Mouse (Mus musculus) layer of hippocampus, adult 9-11 months (tissue): ENCODE results near the gene Ccdc15.

Experiments used
- DNase-seq: peaks from one replicate; pipeline ENCODE4 v3.0.0; 2022

Ccdc15 gene

DNA sequence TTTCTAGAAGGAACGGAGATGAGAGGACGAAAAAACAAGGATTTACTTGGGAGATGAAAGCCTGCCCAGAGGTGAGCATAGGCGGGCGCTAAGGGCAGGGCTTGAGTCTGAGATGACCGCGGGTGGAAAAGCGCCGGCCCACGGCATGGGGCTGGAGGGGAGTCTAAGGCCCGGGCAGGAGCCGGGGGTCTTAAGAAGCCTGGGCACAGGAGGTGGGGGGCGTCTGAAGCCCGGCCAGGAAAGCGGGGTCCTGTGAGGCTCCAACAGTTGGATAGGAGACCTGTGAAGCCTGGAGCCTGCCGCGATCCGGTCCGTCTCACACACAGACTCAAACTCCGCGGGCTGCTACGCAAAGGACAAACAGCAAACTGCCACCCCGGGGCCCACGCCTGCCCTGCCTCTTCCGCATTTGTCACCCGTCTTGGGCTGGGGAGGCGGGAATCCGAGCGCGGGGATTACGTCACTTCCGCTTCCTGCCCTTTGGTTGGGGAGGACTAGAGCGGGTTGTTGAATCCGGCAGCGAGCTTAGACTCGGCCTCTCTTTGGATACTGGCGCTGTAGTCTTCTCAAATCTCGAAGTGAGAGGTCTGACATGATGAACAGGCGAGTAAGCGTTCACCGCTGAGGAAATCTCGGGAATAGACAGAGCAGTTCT, at the start of gene Ccdc15:
Gene Ccdc15 (minus strand): TSS at position 445 of the 655 bp plus-strand sequence.
- DNase-seq: peak; percentile 97

DNA sequence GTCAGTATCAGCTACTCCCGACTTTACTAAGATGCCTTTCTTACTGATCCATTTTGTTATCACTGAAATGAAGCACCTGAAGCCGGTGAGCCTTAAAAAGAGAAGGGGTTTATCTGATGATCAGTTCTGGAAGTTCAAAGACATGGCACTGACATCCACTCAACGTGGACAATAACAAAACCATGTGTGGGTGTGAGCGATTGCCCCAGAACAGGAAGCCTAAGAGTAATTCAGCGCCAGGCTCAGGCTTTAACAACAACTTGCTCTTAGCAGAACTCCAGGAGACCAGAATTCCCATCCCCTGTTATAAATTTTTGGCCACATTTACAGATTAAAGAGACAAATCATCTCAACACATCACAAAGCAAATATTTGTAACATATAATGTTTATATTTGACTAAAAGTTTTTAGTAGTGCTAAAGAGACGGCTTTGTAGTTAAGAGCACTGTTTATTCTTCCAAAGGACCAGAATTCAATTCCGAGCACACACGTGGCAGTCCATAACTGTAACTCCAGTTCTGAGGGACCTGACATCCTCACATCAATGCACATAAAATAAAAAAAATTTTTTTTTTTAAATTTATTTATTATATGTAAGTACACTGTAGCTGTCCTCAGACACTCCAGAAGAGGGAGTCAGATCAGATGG, 45.4 kb upstream of the Ccdc15 start:
- DNase-seq: no peak

DNA sequence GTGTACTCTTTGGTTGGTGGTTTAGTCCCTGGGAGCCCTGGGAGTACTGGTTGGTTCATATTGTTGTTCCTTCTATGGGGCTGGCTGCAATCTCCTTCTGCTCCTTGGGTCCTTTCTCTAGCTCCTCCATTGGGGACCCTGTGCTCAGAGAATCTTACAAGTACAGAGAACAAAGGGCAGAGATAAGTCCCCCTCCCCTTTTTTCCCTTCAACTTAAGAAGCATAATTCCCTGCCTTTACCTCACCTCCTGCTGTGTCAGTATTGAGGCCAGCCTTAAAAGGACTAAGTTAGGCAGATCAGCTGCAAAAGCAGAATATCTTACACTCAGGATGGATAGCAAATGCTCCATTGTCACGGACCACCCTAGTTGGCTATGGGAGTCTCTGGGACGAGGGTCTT, 43.8 kb upstream of the Ccdc15 start:
- no peak for DNase-seq

DNA sequence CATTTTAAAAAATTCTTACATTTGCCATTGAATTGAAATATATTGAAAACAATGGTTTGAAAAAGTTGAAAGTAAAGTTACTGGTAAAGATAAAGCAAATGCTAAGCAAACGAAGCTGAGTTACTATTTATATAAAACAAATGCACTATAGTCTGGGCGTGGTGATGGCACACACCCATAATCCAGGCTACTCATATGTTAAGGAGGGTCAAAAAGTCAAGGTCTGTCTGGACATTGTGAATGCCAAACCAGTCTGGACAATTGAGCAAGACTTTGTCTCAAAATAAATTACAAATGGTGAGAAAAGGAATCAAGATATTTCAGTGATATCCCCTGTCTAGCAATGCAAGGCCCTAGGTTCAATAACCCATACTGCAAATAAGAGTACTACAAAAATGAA, 42.7 kb upstream of the Ccdc15 start:
- DNase-seq: no peak

DNA sequence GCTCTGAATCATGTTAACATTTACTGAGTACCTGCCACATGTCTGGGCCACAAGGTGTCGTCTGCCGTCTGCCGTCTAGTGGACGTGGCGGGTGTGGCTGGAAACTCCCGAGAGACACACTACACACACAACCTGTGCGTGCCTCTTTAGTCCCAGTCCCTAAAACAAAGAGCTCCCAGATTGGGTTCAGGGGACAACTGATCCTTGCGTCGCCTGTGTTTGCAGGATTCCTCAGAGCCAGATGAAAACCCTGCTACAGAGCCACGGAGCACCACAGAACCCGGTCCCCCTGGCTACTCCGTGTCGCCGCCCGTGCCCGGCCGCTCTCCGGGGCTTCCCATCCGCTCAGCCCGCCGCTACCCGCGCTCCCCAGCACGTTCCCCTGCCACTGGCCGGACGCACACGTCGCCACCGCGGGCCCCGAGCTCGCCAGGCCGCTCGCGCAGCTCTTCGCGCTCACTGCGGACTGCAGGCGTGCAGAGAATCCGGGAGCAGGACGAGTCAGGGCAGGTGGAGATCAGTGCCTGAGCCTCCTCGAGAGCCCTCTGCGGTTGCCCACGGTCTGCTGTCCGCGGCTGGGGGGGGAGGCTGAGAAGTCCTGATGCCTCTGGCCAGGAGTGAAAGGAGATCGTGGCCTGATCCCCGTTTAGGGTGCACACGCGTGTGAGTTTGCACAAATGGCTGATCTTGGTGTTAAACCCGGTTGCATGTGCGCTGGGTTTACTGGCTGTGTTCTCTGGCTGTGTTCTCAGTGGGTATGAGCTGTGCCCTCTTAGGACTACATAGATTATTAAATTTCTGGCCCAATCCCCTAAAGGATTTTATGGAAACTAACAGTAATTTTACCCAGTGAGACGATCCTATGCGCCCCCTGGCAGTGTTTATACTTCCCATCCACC, 36.3 kb upstream of the Ccdc15 start:
- no peak for DNase-seq

DNA sequence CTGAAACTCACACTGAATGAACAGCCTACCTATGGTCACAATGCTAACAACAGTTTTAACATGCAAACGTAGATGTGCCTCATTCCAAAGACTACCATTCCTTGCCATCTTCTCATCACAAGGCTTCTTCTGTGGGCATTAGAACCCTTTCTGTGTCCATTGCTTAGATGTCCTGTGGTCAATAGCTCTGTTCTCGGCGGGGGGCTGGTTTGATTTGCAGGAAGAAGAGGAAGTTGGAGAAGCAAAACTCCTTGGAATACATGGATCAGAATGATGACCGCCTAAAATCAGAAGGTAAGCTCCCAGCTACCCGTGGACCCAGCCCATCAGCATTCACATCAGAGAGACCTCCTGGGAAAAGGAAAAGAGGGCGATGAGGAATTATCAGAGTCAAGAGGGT, 34.9 kb upstream of the Ccdc15 start:
- no peak for DNase-seq

DNA sequence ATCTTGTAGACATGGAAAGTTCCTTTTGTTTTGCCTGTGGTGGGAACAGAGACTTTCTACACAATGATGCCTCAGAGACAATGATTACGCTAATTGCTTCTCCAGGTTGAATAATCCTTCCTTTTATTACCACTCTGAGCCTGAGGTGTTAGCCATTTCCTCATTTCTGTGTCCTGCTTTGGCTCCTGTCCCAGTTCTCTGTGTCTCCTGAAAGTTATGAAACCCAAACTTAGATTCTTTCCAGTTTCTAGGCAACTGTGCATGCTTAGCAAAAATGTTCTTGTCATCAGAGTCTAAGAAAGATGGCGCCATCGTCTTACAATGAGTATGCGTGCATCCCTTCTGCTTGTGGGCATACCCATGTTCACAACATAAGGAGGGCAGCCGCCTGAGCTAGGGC, 27.5 kb upstream of the Ccdc15 start:
- no peak for DNase-seq

DNA sequence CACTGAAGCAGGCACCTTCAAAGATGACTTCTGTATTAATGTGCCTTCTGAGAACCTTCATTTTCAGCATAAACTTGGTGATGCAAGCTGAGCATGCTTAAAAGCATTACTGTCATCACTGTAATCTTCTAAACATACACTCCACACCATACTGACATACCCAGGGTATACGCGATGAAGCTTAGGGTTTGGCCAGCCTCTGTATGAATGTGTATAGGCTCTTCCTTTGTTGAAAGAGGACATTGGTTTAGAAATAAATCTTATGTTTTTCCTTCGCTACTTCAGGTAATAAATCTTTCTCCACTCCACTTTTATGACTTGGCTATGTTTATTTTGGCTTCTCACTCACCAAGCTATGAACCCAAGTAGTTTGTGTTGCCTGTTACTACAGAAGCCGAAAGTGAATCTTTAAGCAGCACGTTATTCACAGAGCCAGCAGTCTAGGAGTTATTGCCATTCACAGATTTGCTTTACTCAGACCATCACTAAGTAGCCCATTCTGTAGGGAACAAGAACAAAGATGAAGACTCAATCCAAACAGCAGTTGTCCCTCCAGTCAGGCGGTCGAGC, 23.1 kb upstream of the Ccdc15 start:
- DNase-seq: no peak

DNA sequence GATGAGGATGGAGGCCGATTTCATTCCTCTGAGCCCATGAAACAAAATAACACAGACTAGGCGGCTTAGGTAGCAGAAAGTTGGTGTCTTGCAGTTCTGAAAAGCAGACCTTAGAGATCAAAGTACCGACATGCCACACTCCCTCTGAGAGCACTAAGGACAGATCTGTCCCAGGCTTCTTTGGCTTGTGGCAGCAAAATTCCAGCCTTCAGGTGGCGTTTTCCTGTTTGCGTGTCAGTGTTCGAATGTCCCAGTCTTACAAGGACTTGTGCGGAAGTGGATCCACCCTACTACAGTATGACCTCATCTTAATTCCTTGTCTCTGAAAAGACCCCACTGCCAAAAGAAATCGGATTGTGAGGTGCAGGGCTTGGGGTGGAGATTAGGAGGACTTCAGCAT, 20.6 kb upstream of the Ccdc15 start:
- no peak for DNase-seq

DNA sequence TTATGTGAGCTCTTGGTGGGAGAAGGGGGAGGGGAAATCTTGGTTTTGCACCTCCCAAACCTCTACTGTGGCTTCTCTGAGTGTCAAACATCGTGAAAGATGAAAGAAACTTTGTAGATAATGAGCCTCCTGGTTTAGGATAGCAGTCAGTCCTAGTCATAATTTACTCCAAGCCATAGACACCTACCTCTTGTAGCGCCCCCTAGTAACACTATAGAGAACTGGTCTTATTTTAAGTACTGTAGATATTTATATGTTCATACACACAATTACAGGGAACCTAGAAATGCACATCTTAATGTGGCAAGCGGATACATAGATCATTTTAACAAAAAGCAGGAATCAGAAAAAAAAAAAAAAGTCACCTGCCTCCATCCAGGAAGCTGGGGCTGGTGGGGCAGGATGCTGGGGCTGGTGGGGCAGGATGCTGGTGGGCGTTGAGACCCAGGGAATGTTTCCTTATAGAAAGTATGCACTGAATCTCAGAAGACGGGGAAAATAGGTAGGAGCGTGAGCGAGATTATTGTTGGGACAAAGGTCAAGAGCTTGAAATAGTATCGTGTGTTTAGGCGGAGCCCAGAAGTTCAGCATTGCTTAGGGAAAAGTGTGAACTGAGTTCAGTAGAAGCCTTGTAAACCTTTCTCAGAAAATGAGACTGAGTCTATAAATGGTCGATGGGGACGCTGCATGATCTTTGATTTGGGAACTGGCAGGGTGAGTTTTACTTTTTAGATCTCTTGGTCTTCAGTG, 20.0 kb upstream of the Ccdc15 start:
- no peak for DNase-seq

DNA sequence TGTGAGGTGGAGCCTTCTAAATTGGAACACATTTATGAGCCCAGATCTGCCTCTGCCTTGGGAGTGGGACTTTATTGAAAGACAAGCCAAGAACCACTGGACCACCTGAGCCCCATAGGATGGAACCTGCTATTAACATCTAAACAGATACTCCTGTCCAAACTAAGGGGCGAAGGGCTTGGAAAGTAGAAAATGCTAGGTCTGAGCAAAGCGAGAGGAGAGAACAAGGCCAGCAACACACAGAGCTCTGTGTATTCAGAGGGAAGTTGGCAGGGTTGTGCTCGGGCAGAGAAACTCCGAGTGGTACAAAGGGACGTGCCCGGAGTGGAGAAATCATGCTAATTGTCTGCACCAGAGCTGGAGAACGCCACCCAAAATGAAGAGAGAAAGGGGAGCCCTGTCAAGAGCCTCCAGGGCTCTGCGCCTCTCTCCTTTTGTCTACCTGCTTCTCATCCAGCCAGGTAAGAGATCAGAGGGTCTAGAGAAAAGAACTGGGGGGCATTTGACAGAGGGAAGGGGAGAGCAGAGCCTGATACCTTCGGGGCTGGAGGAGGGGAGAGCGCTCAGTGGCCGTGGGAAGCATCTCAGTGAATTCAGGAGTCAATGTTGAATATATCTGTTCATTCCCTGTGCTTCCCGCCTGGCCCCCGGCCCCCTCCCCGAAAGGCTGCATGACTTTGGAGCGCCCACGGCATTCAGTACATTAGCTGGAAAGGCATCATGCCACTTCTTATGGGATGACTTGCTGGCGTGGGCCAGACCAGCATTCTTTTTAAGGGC, 19.3 kb upstream of the Ccdc15 start, which contains the start of gene Hepacam:
Gene Hepacam (plus strand): TSS at position 51 of the 780 bp plus-strand sequence.
- DNase-seq: peak; percentile 81

DNA sequence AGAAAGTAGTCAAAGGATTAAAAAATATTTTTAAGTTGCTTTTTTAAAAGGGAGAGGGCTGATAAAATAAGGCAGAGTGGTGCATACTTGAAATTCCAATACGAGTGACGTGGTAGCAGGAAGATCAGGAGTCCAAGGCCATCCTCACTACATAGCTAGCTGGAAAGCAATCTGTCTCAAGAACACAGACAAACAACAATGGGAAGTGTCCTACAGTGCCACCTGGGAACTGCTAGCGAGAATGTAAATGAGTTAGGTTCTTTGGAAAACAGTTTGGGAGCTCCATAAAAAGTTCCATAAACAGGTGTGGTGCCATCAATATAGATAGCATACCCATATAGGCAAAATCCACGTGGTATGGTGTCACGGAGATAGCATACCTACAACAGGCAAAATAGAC, 17.5 kb upstream of the Ccdc15 start:
- no peak for DNase-seq

DNA sequence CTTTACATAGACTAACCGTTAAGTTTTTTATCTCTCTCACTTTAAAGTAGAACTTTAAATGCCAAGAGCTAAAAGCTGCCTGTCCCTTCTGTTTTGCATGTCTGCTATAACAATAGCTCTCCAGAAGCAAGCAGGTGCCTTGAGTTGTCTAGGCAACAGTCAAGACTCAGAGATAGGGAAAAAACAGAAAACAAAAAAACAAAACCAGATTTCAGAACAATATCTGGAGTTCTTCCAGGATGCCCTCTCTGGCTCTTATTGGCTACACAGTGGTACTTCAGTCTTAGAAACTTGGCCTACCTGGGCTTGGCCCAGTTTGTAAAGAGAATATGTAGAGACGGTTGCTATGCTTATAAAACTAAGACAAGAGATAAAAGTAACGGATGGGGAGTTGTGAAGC, 16.2 kb upstream of the Ccdc15 start:
- DNase-seq: no peak

DNA sequence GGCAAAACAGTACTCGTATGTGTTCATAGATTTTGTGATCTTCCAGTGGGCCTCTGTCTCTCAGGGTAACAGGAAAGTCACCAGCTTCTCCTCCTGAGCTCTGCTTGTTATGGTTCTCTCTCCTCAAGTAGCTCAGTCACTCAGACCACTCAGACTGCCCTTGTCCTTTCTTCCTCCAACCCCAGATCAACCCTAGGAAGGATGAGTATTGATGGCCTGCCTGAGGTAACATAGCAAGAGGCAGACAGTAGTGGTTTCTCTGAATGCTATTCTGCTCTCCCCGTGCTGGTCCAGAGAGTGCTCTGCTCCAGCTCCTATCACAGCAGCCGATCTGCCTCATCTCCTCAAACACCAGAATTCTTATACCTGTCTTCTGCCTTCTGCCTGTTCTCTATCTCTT, 15.3 kb upstream of the Ccdc15 start:
- no peak for DNase-seq

DNA sequence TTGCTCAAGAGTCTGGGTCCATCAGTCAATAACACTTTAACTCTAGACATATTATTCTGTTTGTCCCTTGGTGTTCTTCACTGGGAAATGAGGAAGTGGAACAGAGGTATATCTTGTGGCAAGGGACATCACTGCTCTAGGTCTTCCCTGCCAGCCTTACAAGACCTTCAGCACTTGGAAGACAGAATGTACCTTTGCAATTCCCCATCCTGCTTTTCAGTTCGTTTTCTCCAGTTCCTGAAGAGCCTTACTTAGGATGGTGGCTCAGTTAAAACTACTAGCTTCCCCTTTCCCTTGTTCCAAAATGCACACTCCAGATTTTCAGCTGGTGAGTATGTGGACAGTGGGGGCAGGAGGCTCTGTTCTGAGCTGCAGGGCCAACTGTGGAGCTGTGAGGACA, 14.6 kb upstream of the Ccdc15 start:
- DNase-seq: no peak

DNA sequence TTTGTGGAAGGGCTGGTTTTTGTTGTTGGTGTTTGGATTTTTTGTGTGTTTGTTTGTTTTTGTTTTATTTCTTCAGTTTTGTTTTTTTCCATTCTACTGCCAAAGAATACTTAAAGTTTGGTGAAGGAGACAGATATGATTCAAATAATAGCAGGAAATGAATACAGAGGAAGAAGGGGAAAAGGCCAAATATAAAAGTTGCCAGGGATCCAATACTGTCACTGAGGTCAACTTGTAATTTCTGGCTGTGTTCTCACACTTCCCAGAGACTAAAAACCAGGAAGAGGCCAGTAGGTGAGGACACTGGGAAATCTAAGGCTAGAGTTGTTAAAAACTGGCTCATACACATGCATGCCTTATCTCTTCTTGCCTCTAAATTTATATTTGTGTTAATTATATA, 13.9 kb upstream of the Ccdc15 start:
- DNase-seq: no peak

DNA sequence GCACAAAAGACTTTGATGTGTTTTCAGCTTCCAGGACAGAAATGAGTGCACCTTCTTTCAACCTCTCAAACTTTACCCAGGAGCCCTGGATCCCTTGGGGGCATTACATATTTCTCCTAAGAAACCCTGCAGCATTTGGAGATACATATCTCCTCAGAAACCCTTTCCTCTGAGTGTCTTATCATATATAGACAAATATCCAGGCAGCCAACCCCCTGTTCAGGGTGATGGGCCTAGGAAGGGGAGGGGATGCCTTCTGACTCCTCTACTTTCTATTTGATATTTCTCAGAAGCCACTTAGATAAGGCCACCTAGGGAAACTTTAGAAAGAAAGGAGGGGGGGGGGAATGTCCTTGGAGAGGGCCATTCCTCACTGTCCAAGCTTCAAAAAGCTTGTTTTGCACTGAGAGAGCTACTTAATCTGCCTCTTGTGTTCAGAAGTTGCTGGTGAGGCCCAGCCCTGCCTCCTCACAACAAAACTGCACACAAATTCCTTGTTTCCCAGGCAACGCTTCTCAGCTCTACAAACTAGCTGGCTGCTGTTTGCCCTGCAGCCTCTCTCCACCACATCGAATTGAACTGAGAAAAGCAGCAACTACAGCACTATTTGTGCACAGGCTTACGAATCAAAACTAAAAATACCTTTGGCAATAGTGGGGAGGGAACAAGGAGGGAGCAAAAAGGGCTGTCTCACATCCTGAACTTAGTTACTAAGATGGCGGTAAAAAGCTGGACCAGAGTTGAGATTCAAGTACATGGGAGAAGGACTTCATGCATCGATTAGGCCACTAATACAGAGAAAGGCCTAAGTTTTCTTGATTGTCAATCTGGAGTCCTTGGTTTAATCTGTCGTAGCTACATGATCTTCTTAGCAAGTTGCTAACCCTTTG, 11.3 kb upstream of the Ccdc15 start:
- peak; percentile 89 for DNase-seq

DNA sequence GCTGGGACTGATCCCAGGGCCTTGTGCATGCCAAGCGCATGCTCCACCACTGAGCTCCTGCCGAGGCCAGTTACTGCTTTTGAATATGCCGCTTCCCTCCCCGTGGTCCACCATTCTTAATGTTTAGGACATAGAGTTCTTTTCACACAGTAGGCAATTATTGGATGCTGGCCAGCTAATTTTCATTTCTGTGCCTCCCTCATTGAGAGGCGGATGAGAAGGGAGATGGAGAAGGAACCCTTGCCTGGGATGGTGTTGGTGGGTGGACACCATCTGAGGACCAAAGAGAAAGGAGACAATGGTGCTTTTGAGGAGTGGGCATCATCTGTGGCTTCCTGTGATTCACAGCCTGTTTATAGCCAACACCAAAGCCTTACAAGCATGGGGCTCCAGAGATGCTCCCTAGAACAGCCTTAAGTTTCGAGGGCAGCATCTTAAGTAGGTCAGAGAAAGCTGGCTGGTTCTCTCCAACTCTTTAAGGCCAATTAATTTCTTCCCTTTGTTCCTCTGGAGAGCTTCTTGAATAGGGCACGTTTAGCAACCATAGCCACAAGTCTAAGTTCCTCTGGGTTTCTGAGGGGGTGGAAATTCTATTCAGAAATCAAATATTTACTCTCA, 10.6 kb upstream of the Ccdc15 start:
- DNase-seq: peak; percentile 63

DNA sequence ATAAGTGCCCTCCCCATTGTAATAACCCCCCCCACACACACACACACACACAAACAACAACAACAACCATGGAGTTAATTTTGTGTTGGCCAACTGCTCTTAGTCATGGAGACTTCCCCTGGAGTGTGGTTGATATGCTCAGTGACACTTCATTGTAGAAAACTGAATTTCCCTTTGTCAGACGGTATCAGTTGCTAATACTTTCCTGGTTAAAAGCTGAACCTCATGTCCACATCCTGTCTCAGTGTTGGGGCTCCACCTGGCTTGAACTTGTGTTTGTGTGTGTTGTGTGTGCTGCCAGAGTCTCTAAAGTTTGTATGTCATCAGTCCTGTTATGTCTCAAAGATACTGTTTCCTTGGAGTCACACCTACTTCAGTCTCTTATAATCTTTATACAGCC, 6.3 kb upstream of the Ccdc15 start:
- no peak for DNase-seq

DNA sequence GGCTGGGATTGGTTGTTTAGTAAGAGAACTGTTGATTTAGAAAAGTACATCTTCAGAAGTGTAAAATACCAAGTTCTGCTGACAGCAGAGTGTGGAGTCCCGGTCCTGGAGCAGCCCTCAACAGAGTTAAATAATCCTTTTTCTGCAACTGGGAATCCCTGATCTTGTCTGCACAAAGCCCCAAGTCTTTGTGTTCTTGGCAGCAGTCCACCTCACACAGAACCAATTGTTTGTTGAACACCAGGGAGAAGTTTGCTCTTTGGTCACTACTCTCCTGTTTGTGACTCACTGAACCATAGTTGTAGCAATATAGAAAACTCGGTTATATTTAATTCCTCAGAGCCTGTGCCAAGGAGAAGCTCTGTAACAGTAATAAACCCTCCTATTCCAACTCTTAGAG, 3.0 kb upstream of the Ccdc15 start:
- DNase-seq: peak; percentile 69
